Mouse (Mus musculus) left cerebral cortex, adult 18-20 months (tissue): ENCODE measurements around the gene Ube3c. TPM values are rescaled to one million over a fixed set of nuclear protein-coding genes. Genes with fewer than 3 reads are reported as not detected.
"Not testable (repeated sequence)": the region's sequence is repeated elsewhere in the genome, so short reads cannot be mapped to it uniquely, and the experiment has no call there.

ENCODE experiments used
- DNase-seq, 2 experiments: peaks; one replicate each; pipeline ENCODE4 v3.0.0; 2021 to 2022; ENCODE audit warnings: low spot score in 2 of 2, mixed read lengths in 1 of 2
- long read RNA-seq, 2 experiments: library from polyadenylated mRNA; stranded (forward); transcript quantifications; one replicate each; pipeline ENCODE4 v2.0.0; 2021
- total RNA-seq, 2 experiments: library from RNA; stranded (reverse); gene quantifications; 2 replicates each; pipeline ENCODE4 v1.2.3; 2021

Ube3c gene
- total RNA-seq, result 10 to 100 TPM; 68.2 to 74.1 TPM
- long read RNA-seq, experiment 1, full-length matches to known transcripts, result 41 of 69 reads
- long read RNA-seq, experiment 1, partial matches to known transcripts, result 13 of 69 reads
- long read RNA-seq, experiment 1, other reads (novel, unspliced or antisense), result 15 of 69 reads
- long read RNA-seq, experiment 2, full-length matches to known transcripts, result 18 of 37 reads
- long read RNA-seq, experiment 2, partial matches to known transcripts, result 9 of 37 reads
- long read RNA-seq, experiment 2, other reads (novel, unspliced or antisense), result 10 of 37 reads

DNA sequence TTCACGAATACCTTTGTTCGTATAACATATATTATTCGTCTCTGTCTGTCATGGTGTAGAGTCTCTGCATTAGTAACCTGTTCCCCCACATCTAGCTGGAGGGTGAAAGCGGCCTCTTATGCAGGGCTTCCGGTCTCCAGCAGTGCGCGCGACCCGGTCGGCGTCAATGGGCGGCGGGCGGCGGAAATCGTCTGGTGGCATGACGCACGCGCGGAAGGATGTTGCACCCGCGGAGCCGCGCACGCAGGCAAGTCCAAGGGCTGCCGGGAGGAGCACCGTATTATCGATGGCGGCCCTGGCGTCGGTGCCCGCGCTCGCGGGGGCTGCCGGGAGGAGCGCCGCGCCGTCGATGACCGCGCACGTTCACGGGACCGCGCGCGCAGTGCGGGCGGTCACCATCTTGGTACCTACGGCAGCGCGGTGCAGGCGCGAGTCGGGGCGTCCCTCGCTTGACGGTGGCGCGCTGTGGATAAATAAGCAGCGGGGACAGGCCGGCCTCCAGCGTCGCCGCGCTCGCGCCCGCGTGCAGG, at the start of gene Ube3c:
Gene Ube3c, plus strand, starts transcription at position 395 of the 530 bp plus-strand sequence.
- peak; percentile 99 to 100 for DNase-seq

DNA sequence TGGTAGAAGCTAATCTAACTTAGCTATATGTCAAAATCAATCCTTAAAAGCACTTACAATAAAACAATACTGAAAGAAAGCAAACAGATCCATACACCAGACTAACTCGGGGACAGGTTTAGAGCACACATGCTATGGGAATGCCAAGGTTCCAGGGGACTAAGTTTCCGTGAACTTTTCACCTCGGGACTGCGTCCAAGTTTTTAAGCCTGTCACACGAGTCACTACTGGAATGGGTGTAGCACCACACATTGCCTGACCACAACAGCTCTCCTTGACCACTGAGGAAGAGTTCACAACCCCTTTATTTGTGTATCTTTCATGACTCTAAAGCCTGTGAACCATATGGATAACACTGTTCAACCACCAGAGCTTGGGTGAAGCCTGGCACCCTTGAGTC, 8.9 kb upstream of the Ube3c start:
- no peak for DNase-seq

DNA sequence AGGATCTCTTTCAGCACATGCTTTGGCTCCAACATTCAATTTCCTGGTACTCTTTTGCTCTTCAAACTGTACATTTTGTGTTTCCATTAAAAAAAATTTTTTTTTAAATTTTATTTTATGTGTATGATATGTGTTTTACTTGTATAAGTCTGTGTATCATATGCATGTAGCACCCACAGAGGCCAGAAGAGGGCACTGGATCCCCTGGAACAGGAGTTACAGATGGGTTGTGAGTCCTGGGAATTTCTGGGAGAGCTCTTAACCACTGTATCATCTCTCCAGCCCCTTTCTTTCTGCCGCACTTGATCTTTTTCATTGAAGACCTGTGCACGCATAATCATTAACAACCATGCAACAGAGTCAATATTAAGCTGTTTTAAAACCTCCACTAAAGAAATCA, 8.4 kb upstream of the Ube3c start:
- no peak for DNase-seq

DNA sequence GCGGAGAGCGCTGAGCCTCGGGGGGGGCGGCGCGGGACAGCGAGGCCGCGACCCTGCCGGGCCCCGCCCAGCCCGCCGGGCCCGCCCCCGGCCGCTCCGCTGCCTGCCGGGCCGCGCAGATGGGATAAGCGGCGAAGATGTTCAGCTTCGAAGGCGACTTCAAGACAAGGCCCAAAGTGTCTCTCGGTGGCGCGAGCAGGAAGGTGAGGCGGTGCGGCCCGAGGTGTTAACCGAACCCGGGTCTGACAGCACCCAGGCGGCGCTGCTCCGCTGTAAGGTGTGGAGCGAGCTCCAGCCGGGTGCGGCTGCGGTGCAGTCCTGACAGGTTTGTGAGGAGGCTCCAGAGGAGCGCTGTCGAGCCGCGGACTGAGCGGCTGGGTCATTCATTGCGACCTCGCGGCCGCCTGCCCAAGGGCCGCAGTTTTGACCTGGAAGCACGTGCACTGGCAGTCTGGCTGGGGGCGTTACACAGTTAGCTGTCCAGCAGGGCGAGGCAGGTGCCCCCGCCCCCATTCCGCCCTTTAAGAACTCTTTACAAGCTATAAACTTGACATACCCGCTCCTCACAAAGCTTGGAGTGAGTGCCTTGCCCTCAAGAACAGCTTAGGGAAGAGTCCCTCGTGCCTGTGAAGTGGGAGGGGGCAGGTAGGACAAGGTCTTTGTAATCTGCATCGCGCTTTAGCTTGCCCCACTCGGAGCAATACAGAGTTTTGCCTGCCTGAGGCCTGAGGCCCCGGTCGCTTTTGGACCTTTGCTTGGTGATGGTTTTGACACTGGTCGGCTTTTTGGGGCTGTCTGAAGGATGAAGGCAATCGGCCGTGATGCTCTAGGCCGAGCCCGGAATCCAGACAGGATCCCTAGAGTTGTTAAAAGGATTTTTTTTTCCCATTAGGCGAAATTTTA, 587 bp downstream of the Ube3c start:
- no peak for DNase-seq

GRCm38 (mm10) chr5:29574286-29574685, 5.2 kb downstream of the Ube3c start:
- not testable (repeated sequence) for DNase-seq

DNA sequence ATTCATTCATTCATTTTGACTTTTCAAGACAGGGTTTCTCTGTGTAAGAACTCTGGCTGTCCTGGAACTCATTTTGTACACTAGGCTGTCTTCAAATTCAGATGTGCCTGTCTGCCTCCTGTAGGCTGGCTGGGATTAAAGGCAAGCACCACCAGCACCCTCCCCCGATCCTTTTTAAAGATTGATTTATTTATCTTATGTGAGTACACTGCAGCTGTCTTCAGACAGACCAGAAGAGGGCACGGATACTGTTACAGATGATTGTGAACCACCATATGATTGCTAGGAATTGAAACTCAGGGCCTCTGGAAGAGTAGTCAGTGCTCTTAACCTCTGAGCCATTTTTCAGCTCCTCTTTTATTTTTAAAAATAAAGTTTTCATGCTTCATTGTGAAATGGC, 6.0 kb downstream of the Ube3c start:
- DNase-seq, result no peak

GRCm38 (mm10) chr5:29577795-29578631, 9.0 kb downstream of the Ube3c start:
- DNase-seq, result no peak

DNA sequence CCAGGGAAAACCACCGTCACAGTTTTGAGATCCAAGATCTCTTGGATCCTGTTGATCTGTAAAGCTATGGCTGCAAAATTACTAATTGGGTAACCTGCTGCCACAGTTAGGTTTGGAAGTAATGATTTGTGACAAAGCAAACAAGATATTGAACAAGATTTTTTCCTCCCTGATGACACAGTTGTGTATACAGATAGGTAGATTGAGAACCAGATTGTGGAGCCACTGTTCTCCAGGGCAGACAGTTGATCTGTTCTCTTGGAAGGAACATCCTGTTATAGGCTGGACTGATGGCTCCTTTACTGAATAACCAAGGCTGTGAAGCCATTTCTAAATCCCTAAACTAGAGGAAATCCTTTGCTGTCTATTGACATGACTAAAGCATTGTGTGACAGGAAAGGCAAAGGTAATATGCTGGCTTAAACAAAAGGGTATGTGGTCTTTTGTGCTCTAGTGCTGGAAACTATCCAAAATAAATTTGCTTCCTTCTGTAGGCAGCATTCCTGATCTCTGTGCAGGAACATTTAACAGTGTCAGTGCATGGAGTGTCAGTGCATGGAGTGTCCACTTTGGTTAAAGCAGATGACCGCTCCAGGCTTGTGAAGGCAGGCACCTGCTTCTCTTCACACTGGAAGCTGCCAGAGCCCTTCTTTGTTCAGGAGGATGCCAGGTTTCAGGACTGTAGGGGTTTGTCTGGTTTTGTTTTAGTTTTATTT, 15.0 kb downstream of the Ube3c start:
- no peak for DNase-seq

DNA sequence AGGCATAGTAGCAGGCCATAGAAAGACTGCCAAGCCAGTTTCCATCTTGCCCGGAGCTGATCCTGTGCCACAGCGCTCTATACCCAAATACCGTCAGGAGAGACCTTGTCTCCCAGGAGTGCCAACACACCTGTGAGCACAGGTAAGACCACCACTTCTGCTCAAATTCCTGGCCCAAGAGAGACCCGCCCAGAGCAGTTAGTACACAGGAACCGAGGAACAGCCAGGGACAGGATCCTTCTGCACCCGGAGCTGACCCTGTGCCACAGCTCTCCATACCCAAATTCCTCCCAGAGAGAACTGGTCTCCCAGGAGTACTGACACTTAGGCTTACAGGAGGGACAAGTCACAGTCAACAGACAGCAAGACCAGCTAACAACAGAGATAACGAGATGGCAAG, 23.1 kb downstream of the Ube3c start:
- DNase-seq, result not testable (repeated sequence)

GRCm38 (mm10) chr5:29606546-29606945, 37.5 kb downstream of the Ube3c start:
- no peak for DNase-seq

- no peak for DNase-seq
These were observed 56.6 kb downstream of the Ube3c start for GRCm38 (mm10) chr5:29625610-29626009.

DNA sequence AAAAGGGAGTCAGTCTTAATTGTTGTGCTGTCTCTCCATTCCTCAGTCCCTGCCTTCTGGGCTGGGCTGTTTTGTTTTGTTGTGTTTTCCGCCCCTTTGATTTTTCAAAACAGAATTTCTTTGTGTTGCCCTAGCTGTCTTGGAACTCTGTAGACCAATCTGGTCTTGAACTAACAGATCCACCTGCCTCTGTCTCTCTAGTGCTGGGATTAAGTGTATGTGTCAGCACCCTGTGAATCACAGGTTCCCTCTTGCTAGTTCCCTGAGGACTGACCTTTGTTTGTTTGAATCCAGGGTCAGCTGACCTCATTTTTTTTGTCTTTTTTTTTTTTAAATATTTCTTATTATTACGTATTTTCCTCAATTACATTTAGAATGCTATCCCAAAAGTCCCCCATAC, 60.9 kb downstream of the Ube3c start:
- no peak for DNase-seq

GRCm38 (mm10) chr5:29631711-29632110, 62.7 kb downstream of the Ube3c start:
- no peak for DNase-seq

DNA sequence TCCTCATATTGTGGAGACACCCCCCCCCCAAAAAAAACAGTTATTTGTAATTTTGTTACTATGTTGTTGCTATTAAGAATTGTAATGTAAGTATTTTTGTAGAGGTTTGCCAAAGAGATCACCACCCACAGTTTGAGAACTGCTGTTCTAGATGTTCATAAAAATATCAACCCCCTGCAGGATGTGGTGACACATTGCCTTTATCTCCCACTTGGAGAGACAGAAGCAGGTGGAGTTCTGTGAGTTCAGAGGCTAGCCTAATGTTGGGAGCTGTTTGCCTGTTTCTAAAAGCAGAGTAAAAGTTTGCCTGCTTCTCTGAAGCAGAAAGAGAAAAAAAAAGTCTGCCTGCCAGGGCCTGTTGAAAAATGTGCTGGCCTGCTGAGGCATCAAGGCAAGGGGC, 67.3 kb downstream of the Ube3c start:
- DNase-seq, result no peak

DNA sequence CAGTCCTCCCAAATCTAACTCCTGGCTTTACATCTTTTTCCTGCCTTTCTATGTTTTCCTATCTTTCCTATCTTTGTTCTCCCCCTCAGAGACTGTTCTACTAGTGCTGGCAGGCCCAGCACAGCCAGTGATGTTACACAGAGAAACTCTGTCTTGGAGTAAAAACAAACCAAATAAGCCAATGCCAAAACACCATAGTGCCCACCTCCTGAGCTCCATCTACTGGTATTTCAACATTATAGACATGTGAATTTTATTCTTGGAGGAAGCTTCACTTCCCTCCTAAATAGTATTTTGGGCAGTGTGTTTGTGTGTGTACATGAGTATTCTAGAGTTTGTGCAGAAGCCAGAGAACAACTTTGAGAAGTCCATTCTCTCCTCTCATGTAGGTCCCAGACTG, 67.8 kb downstream of the Ube3c start:
- DNase-seq, result no peak

- no peak for DNase-seq
These were observed 72.3 kb downstream of the Ube3c start for GRCm38 (mm10) chr5:29641124-29641884.

DNA sequence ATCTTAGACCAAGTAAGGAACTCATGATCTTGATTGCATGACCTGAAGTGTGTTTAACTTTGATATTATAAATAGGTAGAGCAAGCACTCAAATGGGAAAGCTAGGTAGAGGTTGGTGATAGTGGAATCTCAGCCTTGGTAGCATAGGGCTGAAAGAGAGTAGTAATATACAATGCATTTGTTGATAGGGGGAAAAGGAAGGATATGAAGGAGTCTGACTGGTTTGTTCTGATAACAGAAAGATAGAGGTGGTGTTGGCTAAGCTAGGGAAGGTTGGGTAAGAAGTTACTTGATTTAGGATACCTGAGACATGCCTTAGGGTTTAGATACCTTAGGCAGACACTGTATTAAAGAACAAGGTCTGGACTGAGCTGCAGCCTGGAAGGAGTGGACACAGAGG, 82.7 kb downstream of the Ube3c start:
- DNase-seq, result no peak

DNA sequence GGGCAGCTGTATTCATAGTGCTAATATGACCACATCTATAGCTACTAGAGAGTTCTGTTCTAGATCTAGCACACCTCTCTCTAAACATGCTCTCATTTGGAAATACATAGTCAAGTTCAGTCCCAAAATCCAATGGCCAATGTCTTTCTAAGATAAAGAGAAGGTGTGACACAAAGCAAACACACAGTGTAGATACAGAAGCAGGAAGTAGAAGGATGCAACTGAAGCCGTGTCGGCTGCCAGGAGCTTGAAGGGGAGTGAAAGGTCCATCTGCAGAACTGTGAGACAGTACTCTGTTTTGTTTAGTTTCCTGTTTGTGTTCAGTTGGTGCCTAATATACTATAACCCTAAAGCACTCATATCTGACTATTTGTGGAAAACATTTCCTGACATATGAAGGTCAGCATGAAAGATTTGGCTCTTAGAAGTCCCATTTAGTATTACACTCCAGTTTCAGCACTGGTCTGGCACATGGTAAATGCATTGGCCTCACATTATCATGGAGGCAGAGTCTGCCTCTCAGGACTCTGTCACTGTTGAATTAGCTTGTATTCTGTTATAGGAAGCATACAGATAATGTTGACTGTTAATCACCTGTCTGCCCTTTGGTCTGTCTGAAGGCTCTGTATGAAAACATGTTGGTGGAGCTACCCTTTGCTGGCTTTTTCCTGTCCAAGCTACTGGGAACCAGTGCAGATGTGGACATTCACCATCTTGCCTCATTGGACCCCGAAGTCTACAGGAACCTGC, 88.7 kb downstream of the Ube3c start:
- no peak for DNase-seq

DNA sequence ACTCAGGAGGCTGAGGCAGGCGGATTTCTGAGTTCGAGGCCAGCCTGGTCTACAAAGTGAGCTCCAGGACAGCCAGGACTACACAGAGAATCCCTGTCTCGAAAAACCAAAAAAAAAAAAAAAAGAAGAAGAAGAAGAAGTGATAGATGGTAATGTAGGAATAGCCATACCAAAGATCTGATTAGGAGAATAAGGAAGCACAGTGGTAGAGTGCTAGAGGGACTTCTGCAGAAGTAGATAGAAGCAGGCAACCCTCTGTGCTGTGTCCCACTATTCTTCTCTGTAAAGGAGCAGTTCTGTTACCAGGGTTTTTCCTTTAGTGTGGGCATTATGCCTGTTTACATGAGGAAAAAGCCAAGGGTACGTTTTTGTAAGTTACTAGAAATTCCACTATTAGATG, 92.2 kb downstream of the Ube3c start:
- not testable (repeated sequence) for DNase-seq
